Mouse (Mus musculus): ENCODE measurements around the gene C330007P06Rik. TPM values are rescaled to one million over a fixed set of nuclear protein-coding genes. Genes with fewer than 3 reads are reported as not detected.

The C330007P06Rik gene
- polyA plus RNA-seq, 1 experiment from 2014 or later = 33.2 TPM

- no peaks in the 10 kb centered on the region for H3K4me1 ChIP-seq
- peak overlapping the region; percentile 86 for H3K27ac ChIP-seq (replicated peaks)
- peak; percentile 85 for ATAC-seq (ENCODE audit: insufficient number of reproducible peaks, low FRiP score, low TSS enrichment, low read depth)
- 13% methylated on average over 35 of the region's 41 CpGs for WGBS
- H3K4me2 ChIP-seq (replicated peaks) = peak overlapping the region; percentile 47
- no peaks in the 10 kb centered on the region for H3K27me3 ChIP-seq
- H3K4me3 ChIP-seq (replicated peaks) = peak overlapping the region; percentile 58
- peak overlapping the region; percentile 58 for H3K9ac ChIP-seq
- 0 out of 2 replicates have a peak, but pooled peaks cover 4% of the 10 kb centered on the region for H3K36me3 ChIP-seq
- H3K9me3 ChIP-seq (replicated peaks) = no peaks in the 10 kb centered on the region
Measured at GRCm38 (mm10) chrX:36796163-36796581, 77.7 kb downstream of the C330007P06Rik start.

- Histone ChIP-seq H3K4me1 (no peaks in the 10 kb centered on the region), H3K4me2 (replicated peaks) (peak within 1 kb of the TSS; percentile 47), H3K9ac (peak within 1 kb of the TSS; percentile 58), H3K9me3 (replicated peaks) (no peaks in the 10 kb centered on the region), H3K4me3 (replicated peaks) (peak within 1 kb of the TSS; percentile 58), H3K27me3 (no peaks in the 10 kb centered on the region), H3K27ac (replicated peaks) (peak within 1 kb of the TSS; percentile 86), H3K36me3 (0 out of 2 replicates have a peak, but pooled peaks cover 4% of the 10 kb centered on the region)
- ATAC-seq (ENCODE audit: insufficient number of reproducible peaks, low FRiP score, low TSS enrichment, low read depth) = peak; percentile 95
- WGBS = 17% methylated on average over 41 of the region's 41 CpGs
Measured at GRCm38 (mm10) chrX:36795424-36796162, 78.3 kb downstream of the C330007P06Rik start, which contains the start of gene Slc25a5. TSS of gene Slc25a5 (plus strand) at chrX:36795651.

GRCm38 (mm10) chrX:36794571-36794970 lies 79.3 kb downstream of the C330007P06Rik start:
- Histone ChIP-seq H3K4me1 (no peaks in the 10 kb centered on the region), H3K27me3 (no peaks in the 10 kb centered on the region), H3K9me3 (replicated peaks) (no peaks in the 10 kb centered on the region), H3K4me2 (replicated peaks) (no peak overlapping the region), H3K9ac (no peak overlapping the region), H3K27ac (replicated peaks) (no peak overlapping the region), H3K4me3 (replicated peaks) (no peak overlapping the region), H3K36me3 (0 out of 2 replicates have a peak, but pooled peaks cover 4% of the 10 kb centered on the region)
- WGBS = 67% methylated on average over 5 of the region's 5 CpGs
- ATAC-seq (ENCODE audit: insufficient number of reproducible peaks, low FRiP score, low TSS enrichment, low read depth) = no peak

GRCm38 (mm10) chrX:36789360-36789759 lies 84.6 kb downstream of the C330007P06Rik start:
- Histone ChIP-seq H3K36me3 (no peaks in the 10 kb centered on the region), H3K4me3 (replicated peaks) (no peak overlapping the region), H3K4me1 (no peaks in the 10 kb centered on the region), H3K27me3 (no peaks in the 10 kb centered on the region), H3K4me2 (replicated peaks) (no peak overlapping the region), H3K9ac (no peak overlapping the region), H3K27ac (replicated peaks) (no peak overlapping the region), H3K9me3 (replicated peaks) (no peaks in the 10 kb centered on the region)
- no peak for ATAC-seq (ENCODE audit: insufficient number of reproducible peaks, low FRiP score, low TSS enrichment, low read depth)
- WGBS = 49% methylated on average over 4 of the region's 4 CpGs

- no peaks in the 10 kb centered on the region for H3K4me1 ChIP-seq
- no peak overlapping the region for H3K9ac ChIP-seq
- no peaks in the 10 kb centered on the region for H3K9me3 ChIP-seq (replicated peaks)
- no peak for ATAC-seq (ENCODE audit: insufficient number of reproducible peaks, low FRiP score, low TSS enrichment, low read depth)
- no peak overlapping the region for H3K27ac ChIP-seq (replicated peaks)
- no peak overlapping the region for H3K4me3 ChIP-seq (replicated peaks)
- 52% methylated on average over 4 of the region's 4 CpGs for WGBS
- H3K4me2 ChIP-seq (replicated peaks) = no peak overlapping the region
- no peaks in the 10 kb centered on the region for H3K27me3 ChIP-seq
- no peaks in the 10 kb centered on the region for H3K36me3 ChIP-seq
Measured at GRCm38 (mm10) chrX:36777694-36778093, 96.2 kb downstream of the C330007P06Rik start.

- no peak for ATAC-seq (ENCODE audit: insufficient number of reproducible peaks, low FRiP score, low TSS enrichment, low read depth)
- WGBS = 88% methylated on average over 5 of the region's 5 CpGs
- Histone ChIP-seq H3K36me3 (no peaks in the 10 kb centered on the region), H3K4me1 (no peaks in the 10 kb centered on the region), H3K27me3 (no peaks in the 10 kb centered on the region), H3K4me3 (replicated peaks) (no peak overlapping the region), H3K9me3 (replicated peaks) (no peaks in the 10 kb centered on the region), H3K27ac (replicated peaks) (no peak overlapping the region), H3K9ac (no peak overlapping the region), H3K4me2 (replicated peaks) (no peak overlapping the region)
Measured at GRCm38 (mm10) chrX:36775520-36775919, 98.4 kb downstream of the C330007P06Rik start.

Other genes with a start within 250 kb of the C330007P06Rik start
- 2.5 and 2.9 TPM in 2 replicates for gene Akap17b, start 228.7 kb downstream of the C330007P06Rik start, polyA plus RNA-seq (2015; fragmentation: Nextera tagmentation; extraction: Ambion mirVana)
- gene Slc25a43, start 130.5 kb downstream of the C330007P06Rik start, polyA plus RNA-seq (2015; fragmentation: Nextera tagmentation; extraction: Ambion mirVana) = 2.0 and 3.1 TPM in 2 replicates
- 504 and 542 TPM in 2 replicates for gene Slc25a5, start 78.5 kb downstream of the C330007P06Rik start, polyA plus RNA-seq (2015; fragmentation: Nextera tagmentation; extraction: Ambion mirVana)
- gene Ube2a, start 211 bp downstream of the C330007P06Rik start, polyA plus RNA-seq (2015; fragmentation: Nextera tagmentation; extraction: Ambion mirVana) = 112 and 119 TPM in 2 replicates
- gene Nkrf, start 28.8 kb upstream of the C330007P06Rik start, polyA plus RNA-seq (2015; fragmentation: Nextera tagmentation; extraction: Ambion mirVana) = 1.3 and 2.1 TPM in 2 replicates
- gene Sept6, start 117.7 kb upstream of the C330007P06Rik start, polyA plus RNA-seq (2015; fragmentation: Nextera tagmentation; extraction: Ambion mirVana) = 24.0 and 24.4 TPM in 2 replicates
- gene Sowahd, start 174.7 kb upstream of the C330007P06Rik start, polyA plus RNA-seq (2015; fragmentation: Nextera tagmentation; extraction: Ambion mirVana) = not detected in 2 replicates
- 534 and 566 TPM in 2 replicates for gene Rpl39, start 211.3 kb upstream of the C330007P06Rik start, polyA plus RNA-seq (2015; fragmentation: Nextera tagmentation; extraction: Ambion mirVana)
- gene Upf3b, start 236.2 kb upstream of the C330007P06Rik start, polyA plus RNA-seq (2015; fragmentation: Nextera tagmentation; extraction: Ambion mirVana) = 16.6 and 17.6 TPM in 2 replicates